Mouse (Mus musculus) kidney, postnatal 14 days (tissue): Measurements from ENCODE around the gene Tacstd2.
A peak's percentile ranks its signal among the peaks of the same experiment; 100 is the strongest.
"Not testable (repeated sequence)": the region's sequence is repeated elsewhere in the genome, so short reads cannot be mapped to it uniquely, and the experiment has no call there.

Experiments used
- DNase-seq: peaks from one replicate; pipeline ENCODE4 v3.0.0; 2022; ENCODE audit warnings: mixed read lengths

Tacstd2 gene

DNA sequence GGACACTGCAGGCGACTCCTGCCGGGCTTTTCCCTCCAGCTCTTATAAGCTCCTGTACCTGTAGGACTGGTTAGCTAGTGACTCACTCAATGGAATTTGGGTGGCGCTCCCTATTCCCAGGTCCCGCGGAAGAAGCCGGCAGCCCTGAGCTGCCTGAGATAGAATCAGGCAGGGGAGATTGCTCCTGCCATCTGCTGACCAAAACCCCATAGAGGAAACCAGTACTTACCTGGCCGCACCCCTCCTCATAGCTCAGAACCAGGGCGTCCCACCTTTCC, at the start of gene Tacstd2:
Gene Tacstd2, minus strand, starts transcription at position 20 of the 278 bp plus-strand sequence.
- DNase-seq = peak; percentile 57

- DNase-seq = no peak
Measured at GRCm38 (mm10) chr6:67566270-67566669, 30.7 kb upstream of the Tacstd2 start.

DNA sequence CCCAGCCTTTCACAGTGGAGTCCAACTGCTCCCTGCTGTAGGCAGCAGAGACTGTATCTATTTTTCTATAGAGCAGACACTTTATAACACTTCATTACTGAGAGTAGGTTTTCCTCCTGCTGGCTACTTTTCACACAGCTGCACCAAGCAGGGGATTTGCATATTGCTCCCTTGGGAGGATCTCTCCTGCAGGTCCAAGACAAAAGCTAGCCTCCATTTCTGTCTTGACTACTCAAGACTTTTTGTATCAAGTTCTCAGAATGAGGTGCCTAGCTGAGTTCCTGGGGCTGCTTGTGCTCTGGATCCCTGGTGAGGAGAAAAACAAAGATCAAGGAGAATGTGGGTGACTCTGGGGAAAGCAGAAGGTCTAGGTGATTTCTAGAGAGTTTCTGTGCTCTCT, 19.8 kb upstream of the Tacstd2 start:
- no peak for DNase-seq

DNA sequence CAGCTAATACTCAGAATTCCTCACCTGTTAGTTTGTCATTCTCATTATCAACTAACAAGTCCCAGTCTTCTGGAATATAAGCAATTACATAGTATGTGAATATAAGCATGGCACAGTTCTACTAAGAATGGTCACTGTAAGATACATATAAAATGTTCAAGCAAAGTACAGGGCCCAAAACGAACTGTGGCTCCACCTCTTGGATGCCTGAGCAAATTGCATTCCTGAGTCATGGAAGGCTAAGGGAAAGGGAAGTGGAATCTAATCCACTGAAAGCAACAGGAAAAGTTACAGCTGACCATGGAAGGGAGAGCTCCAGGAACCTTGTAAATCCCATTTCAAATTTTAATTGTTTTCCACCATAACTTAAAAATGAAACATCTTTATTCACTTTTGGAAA, 14.0 kb upstream of the Tacstd2 start:
- DNase-seq = no peak

GRCm38 (mm10) chr6:67535005-67535776, 405 bp downstream of the Tacstd2 start:
- DNase-seq = peak; percentile 32

GRCm38 (mm10) chr6:67534191-67535004, 1.2 kb downstream of the Tacstd2 start:
- peak; percentile 23 for DNase-seq

- peak; percentile 75 for DNase-seq
Measured at GRCm38 (mm10) chr6:67532665-67533440, 2.7 kb downstream of the Tacstd2 start.

GRCm38 (mm10) chr6:67531822-67532162, 3.8 kb downstream of the Tacstd2 start:
- no peak for DNase-seq

DNA sequence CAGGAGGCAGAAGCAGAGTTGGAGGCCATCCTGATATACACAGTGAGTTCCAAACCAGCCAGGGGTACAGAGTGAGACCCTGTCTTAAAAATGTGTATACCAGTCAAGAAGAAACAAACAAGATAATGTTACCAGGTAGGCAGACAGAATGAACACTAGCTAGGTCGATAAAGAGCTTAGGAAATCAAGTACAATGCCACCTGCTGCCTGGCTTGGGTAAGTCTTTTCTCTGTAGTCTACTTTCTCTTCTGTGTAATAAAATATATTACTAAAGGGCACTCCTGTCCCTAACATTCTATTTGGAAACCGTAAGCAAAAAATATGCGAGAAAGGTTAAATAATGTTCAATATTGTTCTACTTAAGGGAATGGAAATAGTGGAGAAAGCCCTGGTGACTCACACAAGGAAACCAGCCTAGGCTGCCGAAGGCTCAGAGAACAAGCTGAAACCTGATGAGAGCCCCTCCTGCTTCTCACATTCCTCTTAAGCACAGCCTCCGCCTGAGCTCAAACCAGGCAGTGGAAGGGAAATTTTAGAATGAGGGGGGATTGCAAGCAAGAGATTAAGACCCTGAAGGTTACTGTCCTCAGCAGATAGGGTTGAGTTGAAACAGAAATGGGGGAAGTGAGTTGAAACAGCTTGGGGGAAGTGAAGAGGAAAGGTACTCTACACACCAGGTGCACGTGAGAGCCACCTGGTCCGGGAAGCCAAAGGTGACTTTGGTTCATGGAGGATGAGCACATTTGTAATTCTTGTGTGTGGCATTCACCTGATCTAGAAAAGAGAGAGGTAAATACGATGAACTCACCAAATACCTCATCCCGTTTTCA, 4.4 kb downstream of the Tacstd2 start:
- DNase-seq = peak; percentile 33

DNA sequence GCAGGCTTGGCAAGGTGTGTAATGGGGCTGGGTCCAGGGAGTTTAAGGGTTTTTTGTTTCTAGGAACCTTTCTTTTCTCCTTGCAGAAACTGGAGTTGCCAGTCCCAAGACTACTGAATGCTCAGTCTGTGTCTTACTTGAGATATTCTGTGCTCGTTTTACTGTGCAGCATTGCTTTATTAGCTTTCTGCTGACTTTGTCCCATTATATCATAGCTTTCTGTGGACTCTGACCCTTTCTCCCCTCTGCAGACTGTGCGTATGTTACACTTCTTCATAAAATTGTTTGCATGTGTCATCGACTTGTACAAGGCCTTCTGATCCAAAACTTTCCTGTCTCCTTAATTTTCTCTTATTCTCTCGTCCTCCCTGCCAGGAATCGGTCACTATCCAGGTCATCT, 9.2 kb downstream of the Tacstd2 start:
- DNase-seq = no peak

DNA sequence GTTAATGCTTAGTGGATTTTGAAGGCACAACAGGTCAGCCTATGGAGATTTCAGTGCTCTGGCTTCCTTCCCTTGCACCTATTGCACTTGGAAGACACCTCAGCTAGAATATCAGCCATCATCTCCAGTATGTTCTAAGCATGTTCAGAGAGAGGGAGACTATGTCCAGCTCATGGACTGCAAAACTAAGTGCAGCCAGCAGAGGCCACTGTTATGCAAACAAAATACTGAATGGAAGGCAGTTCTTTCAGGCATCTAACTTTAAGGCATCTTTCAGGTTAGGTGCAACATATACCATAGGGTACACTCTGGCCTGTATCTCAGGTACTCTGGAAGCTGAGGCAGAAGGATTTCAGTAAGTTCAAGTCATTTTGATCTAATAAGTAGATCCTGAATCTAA, 24.8 kb downstream of the Tacstd2 start:
- DNase-seq = peak; percentile 60

DNA sequence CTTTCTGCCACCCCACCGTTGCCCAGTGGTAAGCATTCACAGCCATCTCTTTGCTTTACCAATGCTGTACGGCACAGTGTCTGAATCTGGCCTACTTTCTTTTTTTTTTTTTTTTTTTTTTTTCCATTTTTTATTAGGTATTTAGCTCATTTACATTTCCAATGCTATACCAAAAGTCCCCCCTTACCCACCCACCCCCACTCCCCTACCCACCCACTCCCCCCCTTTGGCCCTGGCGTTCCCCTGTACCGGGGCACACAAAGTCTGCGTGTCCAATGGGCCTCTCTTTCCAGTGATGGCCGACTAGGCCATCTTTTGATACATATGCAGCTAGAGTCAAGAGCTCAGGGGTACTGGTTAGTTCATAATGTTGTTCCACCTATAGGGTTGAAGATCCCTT, 33.7 kb downstream of the Tacstd2 start:
- not testable (repeated sequence) for DNase-seq

- DNase-seq = no peak
Measured at GRCm38 (mm10) chr6:67491755-67492154, 43.8 kb downstream of the Tacstd2 start, which contains the start of gene Il23r. Il23r (minus strand) TSS chr6:67491855.
